Mouse (Mus musculus): ENCODE results near the gene Stoml3. TPM values are rescaled to one million over a fixed set of nuclear protein-coding genes. Genes with fewer than 3 reads are reported as not detected.

Stoml3 gene
- polyA plus RNA-seq (2017; shearing (Covaris generic)): not detected

DNA sequence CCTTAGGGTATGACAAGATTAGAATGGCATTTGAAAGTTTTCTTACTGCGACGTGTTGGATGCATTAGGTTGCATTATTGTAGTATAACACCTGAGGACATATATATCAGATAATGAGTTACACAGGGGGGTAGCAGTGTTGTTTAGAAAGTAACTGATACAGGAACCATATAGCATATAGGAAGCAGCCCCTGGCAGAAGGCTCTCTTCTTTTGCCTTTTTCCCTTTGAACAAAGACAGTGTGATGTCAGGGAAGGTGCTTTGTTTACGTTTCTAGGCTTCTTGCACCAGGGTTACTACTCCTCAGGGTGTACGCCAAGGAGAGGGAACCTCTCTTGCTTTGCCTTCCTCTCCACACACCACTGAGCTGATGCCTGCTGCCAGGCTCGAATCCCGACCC lies at the start of gene Stoml3:
Stoml3 (plus strand) TSS at position 301 of the 400 bp plus-strand sequence.

DNA sequence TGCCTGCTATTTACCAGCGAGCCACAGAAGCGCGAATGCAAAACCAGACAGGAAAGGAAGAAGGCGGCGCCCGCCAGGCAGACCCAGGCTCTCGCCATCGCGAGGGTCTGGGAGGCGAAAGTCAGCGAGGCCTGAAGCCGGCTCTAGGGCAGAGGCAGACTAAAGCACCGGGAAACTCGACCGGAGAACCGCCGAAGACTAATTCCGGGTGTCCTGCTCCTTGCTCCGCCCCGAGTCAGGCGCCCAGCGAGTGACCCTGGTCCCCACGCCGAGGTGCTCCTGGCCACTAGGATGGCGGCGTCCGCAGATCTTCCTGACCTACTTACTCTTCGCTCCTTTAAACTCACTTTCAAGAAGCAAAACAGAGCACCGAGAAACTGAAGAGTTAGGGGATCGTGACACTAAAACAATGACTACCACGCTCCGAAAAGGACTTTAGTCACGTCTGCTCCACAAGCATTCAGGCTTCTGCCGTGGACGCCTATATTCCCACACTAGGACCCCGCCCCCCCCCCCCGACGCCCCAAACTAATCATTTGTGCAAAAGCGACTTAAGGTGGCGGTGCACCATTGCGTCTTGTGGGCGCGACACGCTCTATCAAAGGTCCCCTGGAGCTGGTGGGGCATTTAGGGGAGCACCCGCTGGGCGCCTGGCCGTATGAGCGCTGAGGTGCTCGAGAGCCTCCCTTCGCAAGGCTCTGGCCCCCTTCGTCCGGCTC lies 25.2 kb upstream of the Stoml3 start, which contains the start of the genes Nhlrc3 and Proser1:
Nhlrc3 (minus strand) TSS at position 287 of the 719 bp plus-strand sequence.
Proser1 (plus strand) TSS at position 621 of the 719 bp plus-strand sequence.

Other genes with a start within 250 kb of the Stoml3 start
- 18.7 TPM for gene Nhlrc3, start 25.3 kb upstream of the Stoml3 start, polyA plus RNA-seq (2017; shearing (Covaris generic))
- gene Proser1, start 25.0 kb upstream of the Stoml3 start, polyA plus RNA-seq (2017; shearing (Covaris generic)): 13.8 TPM
- not detected for gene Frem2, start 168.7 kb downstream of the Stoml3 start, polyA plus RNA-seq (2017; shearing (Covaris generic))

Measured in activated CD4-positive, CD25-positive, alpha-beta regulatory T cell, adult 9 weeks (primary cell).